Mouse (Mus musculus) E14TG2a.4 (cell line): Measurements from ENCODE around the gene Rbm4.
A peak's percentile ranks its signal among the peaks of the same experiment; 100 is the strongest.

Experiments
- H3K27me3 ChIP-seq: 2 replicates; pipeline ENCODE4 v1.6.1; 2014; ENCODE audit warnings: low read length, control low read depth; ENCODE audit not compliant: insufficient read depth
- H3K36me3 ChIP-seq: 2 replicates; pipeline ENCODE4 v1.6.1; 2014; ENCODE audit warnings: low read length, control low read depth; ENCODE audit not compliant: insufficient read depth
- H3K4me1 ChIP-seq: replicated peaks from 2 replicates; pipeline ENCODE4 v1.6.1; 2014; ENCODE audit warnings: low read depth, low read length, control low read depth
- H3K4me3 ChIP-seq: replicated peaks from 2 replicates; pipeline ENCODE4 v1.5.1; 2014; ENCODE audit warnings: mild to moderate bottlenecking, low read length
- H3K9me3 ChIP-seq: 2 replicates; pipeline ENCODE4 v1.6.1; 2014; ENCODE audit warnings: low read length, control low read depth
- CTCF ChIP-seq: conservative IDR thresholded peaks from 2 replicates; pipeline ENCODE4 v1.5.1; 2014; ENCODE audit warnings: low read length
- NANOG ChIP-seq: IDR thresholded peaks from 2 replicates; pipeline ENCODE4 v1.6.1; 2014; ENCODE audit warnings: borderline replicate concordance, low read length, mixed read lengths
- POU5F1 ChIP-seq: IDR thresholded peaks from 2 replicates; pipeline ENCODE4 v1.6.1; 2014; ENCODE audit warnings: low read length, borderline replicate concordance

The Rbm4 gene

DNA sequence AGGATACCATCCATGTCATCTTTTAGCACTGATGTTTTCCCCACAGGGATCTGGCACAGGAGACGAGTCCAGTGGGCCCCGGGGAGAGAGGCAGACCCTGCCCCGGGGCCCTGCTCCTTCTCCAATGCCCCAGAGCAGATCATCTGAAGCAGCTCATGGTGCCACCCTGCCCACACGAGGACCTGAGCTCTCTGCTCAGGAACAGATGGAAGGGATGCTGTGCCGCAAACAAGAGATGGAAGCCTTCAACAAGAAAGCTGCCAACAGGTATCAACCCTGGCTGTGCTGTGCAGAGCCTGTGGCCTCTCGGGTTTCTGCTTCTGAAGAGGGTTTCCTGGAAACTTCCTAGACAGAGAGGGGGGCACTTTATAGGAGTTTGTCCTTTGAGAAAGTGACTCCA is 43.7 kb downstream of the Rbm4 start:
- Histone ChIP-seq H3K9me3 (no peaks in the 10 kb centered on the region), H3K4me1 (peaks cover 7% of the 10 kb centered on the region), H3K27me3 (no peaks in the 10 kb centered on the region), H3K36me3 (peaks cover 77% of the 10 kb centered on the region), H3K4me3 (no peak overlapping the region)
- no peak for TF ChIP-seq NANOG
- TF ChIP-seq POU5F1, result no peak
- TF ChIP-seq CTCF, result no peak

DNA sequence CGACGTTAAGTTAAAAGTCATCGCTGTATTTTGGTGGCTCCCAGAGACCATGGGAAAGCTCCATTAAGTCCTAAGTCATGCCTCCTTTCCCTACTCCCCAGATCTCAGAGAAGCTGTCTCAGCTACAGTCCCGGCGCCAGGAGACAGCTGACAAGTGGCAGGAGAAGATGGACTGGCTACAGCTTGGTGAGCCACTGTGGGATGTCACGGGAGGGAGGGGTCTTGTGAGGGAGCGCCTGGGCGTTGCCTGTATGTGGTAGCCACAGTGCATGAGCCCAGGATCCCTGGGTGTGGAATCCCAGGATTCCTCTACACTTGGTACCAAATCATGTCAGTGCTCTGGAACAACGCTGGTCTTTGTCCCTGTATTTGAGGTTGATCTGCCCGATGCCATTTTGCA is 45.2 kb downstream of the Rbm4 start:
- H3K27me3 ChIP-seq, result no peaks in the 10 kb centered on the region
- TF ChIP-seq CTCF (no peak), NANOG (no peak), POU5F1 (no peak)
- H3K4me3 ChIP-seq, result no peak overlapping the region
- H3K36me3 ChIP-seq, result peaks cover 87% of the 10 kb centered on the region
- H3K9me3 ChIP-seq, result no peaks in the 10 kb centered on the region
- peaks cover 7% of the 10 kb centered on the region for H3K4me1 ChIP-seq

DNA sequence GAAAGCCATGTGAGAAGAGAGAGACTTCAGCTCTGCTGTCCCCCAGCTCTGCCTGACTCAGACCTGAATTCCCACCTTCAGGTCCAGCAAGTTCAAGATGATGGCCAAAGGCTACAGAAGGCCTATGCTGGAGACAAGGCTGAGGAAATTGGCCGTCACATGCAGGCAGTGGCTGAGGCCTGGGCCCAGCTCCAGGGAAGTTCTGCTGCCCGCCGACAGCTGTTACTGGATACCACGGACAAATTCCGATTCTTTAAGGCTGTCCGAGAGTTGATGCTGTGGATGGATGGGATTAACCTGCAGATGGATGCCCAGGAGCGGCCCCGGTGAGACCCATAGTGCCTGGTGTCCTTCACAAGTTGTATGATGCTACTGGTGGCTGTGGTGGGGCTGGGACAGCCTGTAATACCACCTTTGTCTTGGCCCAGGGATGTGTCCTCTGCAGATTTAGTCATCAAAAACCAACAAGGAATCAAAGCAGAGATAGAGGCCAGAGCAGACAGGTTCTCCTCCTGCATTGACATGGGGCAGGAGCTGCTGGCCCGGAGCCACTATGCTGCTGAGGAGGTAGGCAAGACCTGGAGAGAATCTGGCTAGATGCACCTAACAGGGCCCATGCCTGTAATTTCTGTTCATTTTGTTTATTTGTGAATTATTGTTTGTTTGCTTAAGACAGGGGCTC is 45.9 kb downstream of the Rbm4 start:
- peaks cover 7% of the 10 kb centered on the region for H3K4me1 ChIP-seq
- no peaks in the 10 kb centered on the region for H3K27me3 ChIP-seq
- no peak for TF ChIP-seq CTCF
- no peak for TF ChIP-seq POU5F1
- no peak for TF ChIP-seq NANOG
- H3K9me3 ChIP-seq, result no peaks in the 10 kb centered on the region
- no peak overlapping the region for H3K4me3 ChIP-seq
- H3K36me3 ChIP-seq, result peaks cover 87% of the 10 kb centered on the region

DNA sequence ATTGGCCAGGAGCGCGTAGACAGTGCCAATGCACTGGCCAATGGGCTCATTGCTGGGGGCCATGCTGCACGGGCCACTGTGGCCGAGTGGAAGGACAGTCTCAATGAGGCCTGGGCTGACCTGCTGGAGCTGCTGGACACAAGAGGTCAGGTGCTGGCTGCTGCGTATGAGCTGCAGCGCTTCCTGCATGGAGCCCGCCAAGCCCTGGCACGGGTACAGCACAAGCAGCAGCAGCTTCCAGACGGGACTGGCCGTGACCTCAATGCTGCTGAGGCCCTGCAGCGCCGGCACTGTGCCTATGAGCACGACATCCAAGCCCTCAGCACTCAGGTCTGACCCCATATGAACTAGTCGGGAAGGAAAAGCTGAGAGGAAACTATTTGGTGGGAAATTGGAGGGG is 47.1 kb downstream of the Rbm4 start:
- H3K4me3 ChIP-seq, result no peak overlapping the region
- H3K9me3 ChIP-seq, result no peaks in the 10 kb centered on the region
- H3K36me3 ChIP-seq, result peaks cover 87% of the 10 kb centered on the region
- no peaks in the 10 kb centered on the region for H3K27me3 ChIP-seq
- H3K4me1 ChIP-seq, result peaks cover 7% of the 10 kb centered on the region
- TF ChIP-seq CTCF (no peak), NANOG (no peak), POU5F1 (no peak)

DNA sequence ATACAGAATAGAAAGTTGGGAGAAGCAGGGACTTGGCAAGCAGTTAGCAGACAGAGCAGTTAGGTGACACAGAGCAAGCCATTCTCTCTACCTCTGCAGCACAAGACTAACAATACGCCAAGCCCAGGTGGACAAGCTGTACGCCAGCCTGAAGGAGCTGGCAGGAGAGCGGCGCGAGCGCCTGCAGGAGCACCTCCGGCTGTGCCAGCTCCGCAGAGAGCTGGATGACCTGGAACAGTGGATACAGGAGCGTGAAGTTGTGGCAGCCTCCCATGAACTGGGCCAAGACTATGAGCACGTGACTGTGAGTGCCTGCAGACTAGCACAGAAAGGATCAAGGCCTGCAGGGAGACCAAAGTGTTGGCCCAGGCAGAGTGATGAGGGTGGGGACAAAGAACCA is 48.0 kb downstream of the Rbm4 start:
- H3K4me3 ChIP-seq, result no peak overlapping the region
- no peaks in the 10 kb centered on the region for H3K9me3 ChIP-seq
- no peaks in the 10 kb centered on the region for H3K27me3 ChIP-seq
- peaks cover 7% of the 10 kb centered on the region for H3K4me1 ChIP-seq
- H3K36me3 ChIP-seq, result peaks cover 87% of the 10 kb centered on the region
- no peak for TF ChIP-seq CTCF

DNA sequence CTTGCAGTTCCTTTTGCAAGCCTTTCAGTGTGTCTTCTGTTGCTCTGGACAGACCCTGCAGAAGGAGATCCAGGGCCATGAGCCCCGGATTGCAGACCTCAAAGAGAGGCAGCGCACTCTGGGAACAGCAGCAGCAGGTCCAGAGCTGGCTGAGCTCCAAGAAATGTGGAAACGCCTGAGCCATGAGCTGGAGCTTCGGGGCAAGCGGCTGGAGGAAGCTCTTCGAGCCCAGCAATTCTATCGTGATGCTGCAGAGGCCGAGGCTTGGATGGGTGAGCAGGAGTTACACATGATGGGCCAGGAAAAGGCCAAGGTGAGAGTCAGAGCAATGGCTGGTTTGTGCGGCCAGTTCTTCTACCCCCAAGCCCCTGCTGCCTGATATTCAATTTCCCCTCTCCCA is 48.6 kb downstream of the Rbm4 start:
- TF ChIP-seq CTCF (no peak), POU5F1 (no peak), NANOG (no peak)
- peaks cover 7% of the 10 kb centered on the region for H3K4me1 ChIP-seq
- H3K9me3 ChIP-seq, result no peaks in the 10 kb centered on the region
- 0 out of 2 replicates have a peak, but pooled peaks cover 2% of the 10 kb centered on the region for H3K27me3 ChIP-seq
- no peak overlapping the region for H3K4me3 ChIP-seq
- H3K36me3 ChIP-seq, result peaks cover 87% of the 10 kb centered on the region

DNA sequence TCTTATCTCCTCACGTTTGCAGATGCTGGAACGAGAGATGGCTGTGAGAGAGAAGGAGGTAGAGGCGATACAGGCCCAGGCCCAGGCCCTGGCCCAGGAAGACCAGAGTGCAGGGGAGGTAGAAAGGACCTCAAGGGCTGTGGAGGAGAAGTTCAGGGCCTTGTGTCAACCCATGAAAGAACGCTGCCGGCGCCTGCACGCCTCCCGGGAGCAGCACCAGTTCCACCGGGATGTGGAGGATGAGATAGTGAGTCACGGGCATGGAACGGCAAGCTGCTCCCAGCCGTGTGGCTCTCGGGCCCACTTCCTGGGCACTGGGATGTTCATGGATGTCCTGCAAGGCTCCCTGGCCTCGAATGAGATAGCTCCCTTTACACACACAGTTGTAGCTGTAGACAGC is 49.7 kb downstream of the Rbm4 start:
- Histone ChIP-seq H3K4me3 (no peak overlapping the region), H3K27me3 (0 out of 2 replicates have a peak, but pooled peaks cover 2% of the 10 kb centered on the region), H3K9me3 (no peaks in the 10 kb centered on the region), H3K36me3 (peaks cover 87% of the 10 kb centered on the region), H3K4me1 (peaks cover 5% of the 10 kb centered on the region)
- no peak for TF ChIP-seq POU5F1
- no peak for TF ChIP-seq NANOG
- no peak for TF ChIP-seq CTCF

DNA sequence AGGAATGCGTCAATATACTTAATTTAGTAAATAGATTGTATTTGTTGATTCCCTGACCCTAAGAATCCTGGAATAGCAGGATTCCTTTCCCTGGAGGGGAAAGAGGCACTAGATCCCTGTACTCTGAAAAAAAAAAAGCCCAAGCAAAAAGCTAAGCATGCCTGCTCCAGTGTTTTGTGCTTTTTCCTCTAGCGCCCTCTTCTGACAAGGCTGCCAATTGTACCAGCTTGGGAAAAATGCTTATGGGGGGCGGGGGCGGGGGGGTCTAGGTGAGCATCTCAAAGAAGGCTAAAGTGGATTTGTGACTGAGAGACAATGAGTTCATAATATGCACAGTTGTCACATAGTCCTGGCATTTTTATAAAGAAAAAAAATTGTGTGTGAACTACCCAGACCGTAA is 50.2 kb downstream of the Rbm4 start:
- H3K27me3 ChIP-seq, result 0 out of 2 replicates have a peak, but pooled peaks cover 2% of the 10 kb centered on the region
- peaks cover 83% of the 10 kb centered on the region for H3K36me3 ChIP-seq
- TF ChIP-seq CTCF (peak; percentile 37; the same call in 1 of the 2 replicates), NANOG (no peak), POU5F1 (no peak)
- no peaks in the 10 kb centered on the region for H3K4me1 ChIP-seq
- H3K4me3 ChIP-seq, result no peak overlapping the region
- H3K9me3 ChIP-seq, result no peaks in the 10 kb centered on the region

DNA sequence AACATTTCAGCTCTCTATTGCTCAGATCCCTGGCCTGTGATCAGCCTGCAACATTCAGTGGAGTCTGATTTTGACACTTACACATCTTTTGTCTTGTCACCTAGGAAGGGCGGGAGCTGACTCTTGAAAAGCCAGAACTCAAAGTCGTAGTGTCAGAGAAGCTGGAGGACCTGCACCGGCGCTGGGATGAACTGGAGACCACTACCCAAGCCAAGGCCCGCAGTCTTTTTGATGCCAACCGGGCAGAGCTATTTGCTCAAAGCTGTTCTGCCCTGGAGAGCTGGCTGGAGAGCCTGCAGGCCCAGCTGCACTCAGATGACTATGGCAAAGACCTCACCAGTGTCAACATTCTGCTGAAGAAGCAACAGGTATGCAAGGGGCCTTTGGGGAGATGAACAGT is 51.5 kb downstream of the Rbm4 start:
- Histone ChIP-seq H3K36me3 (peaks cover 70% of the 10 kb centered on the region), H3K4me1 (peaks cover 11% of the 10 kb centered on the region)
- TF ChIP-seq NANOG (no peak), POU5F1 (no peak), CTCF (no peak)

More for the DNA sequence above, 51.5 kb downstream of the Rbm4 start:
- peaks cover 12% of the 10 kb centered on the region; the same call in 1 of the 2 replicates for H3K27me3 ChIP-seq
- no peaks in the 10 kb centered on the region for H3K9me3 ChIP-seq
- no peak overlapping the region for H3K4me3 ChIP-seq
